Mouse (Mus musculus): ENCODE measurements around the gene Ltb4r1.

Gene Ltb4r1

GRCm38 (mm10) chr14:55747051-55747847 lies 18.5 kb upstream of the Ltb4r1 start:
- DNase-seq = no peak

GRCm38 (mm10) chr14:55757566-55757965 lies 8.2 kb upstream of the Ltb4r1 start:
- no peak for DNase-seq

GRCm38 (mm10) chr14:55758363-55758784 lies 7.4 kb upstream of the Ltb4r1 start, which contains the start of gene Cideb:
Cideb (minus strand) TSS chr14:55758458.
- no peak for DNase-seq

GRCm38 (mm10) chr14:55760156-55760555 lies 5.6 kb upstream of the Ltb4r1 start:
- DNase-seq = peak; percentile 81

- no peak for DNase-seq
Observed at GRCm38 (mm10) chr14:55761163-55761562, 4.6 kb upstream of the Ltb4r1 start, which contains the start of gene Ltb4r2. Ltb4r2 (plus strand) TSS chr14:55761428.

- DNase-seq = peak; percentile 56
Observed at GRCm38 (mm10) chr14:55762001-55762821, 3.6 kb upstream of the Ltb4r1 start.

- DNase-seq = no peak
Observed at GRCm38 (mm10) chr14:55763166-55763565, 2.6 kb upstream of the Ltb4r1 start.

GRCm38 (mm10) chr14:55767519-55768414 lies 2.0 kb downstream of the Ltb4r1 start:
- DNase-seq = peak; percentile 82

GRCm38 (mm10) chr14:55768555-55768954 lies 2.8 kb downstream of the Ltb4r1 start:
- no peak for DNase-seq

- no peak for DNase-seq
Observed at GRCm38 (mm10) chr14:55769087-55769703, 3.4 kb downstream of the Ltb4r1 start.

- no peak for DNase-seq
Observed at GRCm38 (mm10) chr14:55776711-55777110, 10.9 kb downstream of the Ltb4r1 start.

- no peak for DNase-seq
Observed at GRCm38 (mm10) chr14:55777176-55777575, 11.4 kb downstream of the Ltb4r1 start.

- DNase-seq = no peak
Observed at GRCm38 (mm10) chr14:55777806-55778205, 12.0 kb downstream of the Ltb4r1 start.

- no peak for DNase-seq
Observed at GRCm38 (mm10) chr14:55778686-55779085, 12.9 kb downstream of the Ltb4r1 start.

GRCm38 (mm10) chr14:55779656-55780055 lies 13.9 kb downstream of the Ltb4r1 start:
- no peak for DNase-seq

- no peak for DNase-seq
Observed at GRCm38 (mm10) chr14:55780736-55781135, 15.0 kb downstream of the Ltb4r1 start.

GRCm38 (mm10) chr14:55781310-55781709 lies 15.5 kb downstream of the Ltb4r1 start:
- peak; percentile 48 for DNase-seq

GRCm38 (mm10) chr14:55782361-55782960 lies 16.7 kb downstream of the Ltb4r1 start:
- no peak for DNase-seq

- DNase-seq = no peak
Observed at GRCm38 (mm10) chr14:55783171-55783957, 17.6 kb downstream of the Ltb4r1 start.

- DNase-seq = no peak
Observed at GRCm38 (mm10) chr14:55783958-55784235, 18.1 kb downstream of the Ltb4r1 start, which contains the start of gene Adcy4. Adcy4 (minus strand) TSS chr14:55784095.

GRCm38 (mm10) chr14:55785195-55785594 lies 19.4 kb downstream of the Ltb4r1 start:
- no peak for DNase-seq
